Mouse (Mus musculus) frontal cortex, adult 2 months (tissue): ENCODE measurements around the gene Lpin2. TPM values are rescaled to one million over a fixed set of nuclear protein-coding genes. Genes with fewer than 3 reads are reported as not detected.

Experiments used
- DNase-seq, 2 experiments: peaks; one replicate each; pipeline ENCODE4 v3.0.0; 2022; ENCODE audit warnings: low spot score in 1 of 2; ENCODE audit errors: extremely low spot score in 1 of 2
- polyA plus RNA-seq: library from polyadenylated mRNA; depleted of rRNA; stranded (reverse); fragments of >200 nt; gene quantifications from 2 replicates; pipeline ENCODE4 v1.2.3, GENCODE M21; 2012; rRNA removed

Gene Lpin2
- polyA plus RNA-seq, 1 experiment, result 47.1 TPM

- DNase-seq, result no peak
These were observed 108.4 kb downstream of the Lpin2 start for GRCm38 (mm10) chr17:71290486-71291410.

GRCm38 (mm10) chr17:71291897-71292420 lies 109.6 kb downstream of the Lpin2 start:
- no peak for DNase-seq

DNA sequence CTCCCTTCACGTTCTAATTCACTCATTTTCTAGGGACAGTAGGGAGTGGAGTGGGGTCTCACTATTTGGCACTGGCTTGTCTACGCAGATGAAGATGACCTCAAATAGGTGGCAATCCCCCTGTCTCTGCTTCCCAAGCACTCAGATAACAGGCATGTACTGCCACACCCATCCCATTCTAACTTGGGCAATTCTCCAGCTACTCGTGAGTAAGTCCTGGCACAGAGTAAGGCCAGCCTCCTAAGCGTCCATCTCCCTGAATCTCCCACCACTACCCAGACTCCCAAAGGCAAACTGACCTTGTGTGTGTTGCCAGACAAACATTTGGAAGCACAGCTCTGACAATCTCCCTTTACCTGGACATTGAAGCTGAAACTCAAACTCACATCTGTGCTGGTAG lies 110.5 kb downstream of the Lpin2 start:
- no peak for DNase-seq

- DNase-seq, result no peak
These were observed 112.2 kb downstream of the Lpin2 start for GRCm38 (mm10) chr17:71294570-71294969.

Other genes with a start within 250 kb of the Lpin2 start
- gene Myom1, start 179.9 kb upstream of the Lpin2 start, polyA plus RNA-seq, result 2.8 and 3.7 TPM in 2 replicates
- 42.9 and 48.8 TPM in 2 replicates for gene Myl12a, start 179.7 kb upstream of the Lpin2 start, polyA plus RNA-seq
- 1.4 and 1.6 TPM in 2 replicates for gene Emilin2, start 129.4 kb downstream of the Lpin2 start, polyA plus RNA-seq